Mouse (Mus musculus) bone marrow macrophage, adult 2 months (primary cell): Measurements from ENCODE around the gene Trappc6b.

Source experiments
- CTCF ChIP-seq: IDR thresholded peaks from 2 replicates; pipeline ENCODE4 v1.5.1; 2012; ENCODE audit warnings: low read depth, mild to moderate bottlenecking, low read length, moderate library complexity
- POLR2A ChIP-seq: IDR thresholded peaks from 2 replicates; pipeline ENCODE4 v1.6.1; 2012; ENCODE audit warnings: mild to moderate bottlenecking, low read depth, low read length, borderline replicate concordance

- TF ChIP-seq CTCF, result no peak
- TF ChIP-seq POLR2A, result no peak
Observed at GRCm38 (mm10) chr12:59076996-59077395, 15.7 kb upstream of the Trappc6b start.
